Mouse (Mus musculus): Measurements from ENCODE around the gene Nfyb. TPM values are rescaled to one million over a fixed set of nuclear protein-coding genes. Genes with fewer than 3 reads are reported as not detected.
A peak's percentile ranks its signal among the peaks of the same experiment; 100 is the strongest.

The Nfyb gene
- 27.1 and 40.3 TPM in 2 replicates for polyA plus RNA-seq (2011; ENCODE audit: insufficient read depth, insufficient read length, low replicate concordance, missing spikeins)

- H3K4me1 ChIP-seq (ENCODE audit: control insufficient read depth, insufficient read depth, low read length), result peaks cover 8% of the 10 kb centered on the region
- under 1% methylated on average over 68 of the region's 68 CpGs for WGBS
- H3K27ac ChIP-seq (ENCODE audit: control insufficient read depth, insufficient read depth, low read depth, low read length, poor library complexity), result peak within 1 kb of the TSS; percentile 96
- H3K4me3 ChIP-seq (replicated peaks; ENCODE audit: control insufficient read depth, low read depth, low read length), result peak within 1 kb of the TSS; percentile 76
- TF ChIP-seq POLR2A (IDR thresholded peaks at IDR 0.05; ENCODE audit: borderline replicate concordance, control insufficient read depth, low read depth, low read length) (peak; percentile 88; the same call in 1 of the 2 replicates), CTCF (IDR thresholded peaks at IDR 0.05; ENCODE audit: control insufficient read depth, insufficient read depth, low read length) (no peak)
These were observed at the start of gene Nfyb for GRCm38 (mm10) chr10:82763840-82764631. Gene Nfyb, minus strand, starts transcription at chr10:82764144.

GRCm38 (mm10) chr10:82811855-82812431, 48.0 kb upstream of the Nfyb start:
- H3K4me3 ChIP-seq (replicated peaks; ENCODE audit: control insufficient read depth, low read depth, low read length), result peak overlapping the region; percentile 52
- 5% methylated on average over 52 of the region's 52 CpGs for WGBS
- TF ChIP-seq POLR2A (IDR thresholded peaks at IDR 0.05; ENCODE audit: borderline replicate concordance, control insufficient read depth, low read depth, low read length) (no peak), CTCF (IDR thresholded peaks at IDR 0.05; ENCODE audit: control insufficient read depth, insufficient read depth, low read length) (peak; percentile 80)
- H3K4me1 ChIP-seq (ENCODE audit: control insufficient read depth, insufficient read depth, low read length), result no peaks in the 10 kb centered on the region; the same call in 1 of the 2 replicates
- H3K27ac ChIP-seq (ENCODE audit: control insufficient read depth, insufficient read depth, low read depth, low read length, poor library complexity), result no peak overlapping the region

- H3K4me1 ChIP-seq (ENCODE audit: control insufficient read depth, insufficient read depth, low read length), result no peaks in the 10 kb centered on the region; the same call in 1 of the 2 replicates
- no peak overlapping the region for H3K27ac ChIP-seq (ENCODE audit: control insufficient read depth, insufficient read depth, low read depth, low read length, poor library complexity)
- 70% methylated on average over 3 of the region's 3 CpGs for WGBS
- H3K4me3 ChIP-seq (replicated peaks; ENCODE audit: control insufficient read depth, low read depth, low read length), result no peak overlapping the region
- TF ChIP-seq POLR2A (IDR thresholded peaks at IDR 0.05; ENCODE audit: borderline replicate concordance, control insufficient read depth, low read depth, low read length), result no peak
These were observed 45.4 kb upstream of the Nfyb start for GRCm38 (mm10) chr10:82809352-82809751.

- TF ChIP-seq POLR2A (IDR thresholded peaks at IDR 0.05; ENCODE audit: borderline replicate concordance, control insufficient read depth, low read depth, low read length) (no peak), CTCF (IDR thresholded peaks at IDR 0.05; ENCODE audit: control insufficient read depth, insufficient read depth, low read length) (no peak)
- Histone ChIP-seq H3K4me3 (replicated peaks; ENCODE audit: control insufficient read depth, low read depth, low read length) (no peak overlapping the region), H3K4me1 (ENCODE audit: control insufficient read depth, insufficient read depth, low read length) (no peaks in the 10 kb centered on the region; the same call in 1 of the 2 replicates), H3K27ac (ENCODE audit: control insufficient read depth, insufficient read depth, low read depth, low read length, poor library complexity) (no peak overlapping the region)
- WGBS, result 79% methylated on average over 8 of the region's 8 CpGs
These were observed 44.9 kb upstream of the Nfyb start for GRCm38 (mm10) chr10:82808891-82809290.

GRCm38 (mm10) chr10:82808155-82808554, 44.2 kb upstream of the Nfyb start:
- H3K27ac ChIP-seq (ENCODE audit: control insufficient read depth, insufficient read depth, low read depth, low read length, poor library complexity), result no peak overlapping the region
- WGBS, result 22% methylated on average over 6 of the region's 6 CpGs
- H3K4me3 ChIP-seq (replicated peaks; ENCODE audit: control insufficient read depth, low read depth, low read length), result no peak overlapping the region
- TF ChIP-seq POLR2A (IDR thresholded peaks at IDR 0.05; ENCODE audit: borderline replicate concordance, control insufficient read depth, low read depth, low read length), result no peak
- no peak for TF ChIP-seq CTCF (IDR thresholded peaks at IDR 0.05; ENCODE audit: control insufficient read depth, insufficient read depth, low read length)
- no peaks in the 10 kb centered on the region for H3K4me1 ChIP-seq (ENCODE audit: control insufficient read depth, insufficient read depth, low read length)

- Histone ChIP-seq H3K4me3 (replicated peaks; ENCODE audit: control insufficient read depth, low read depth, low read length) (no peak overlapping the region), H3K4me1 (ENCODE audit: control insufficient read depth, insufficient read depth, low read length) (no peaks in the 10 kb centered on the region), H3K27ac (ENCODE audit: control insufficient read depth, insufficient read depth, low read depth, low read length, poor library complexity) (no peak overlapping the region)
- 70% methylated on average over 7 of the region's 7 CpGs for WGBS
- TF ChIP-seq CTCF (IDR thresholded peaks at IDR 0.05; ENCODE audit: control insufficient read depth, insufficient read depth, low read length), result no peak
These were observed 43.3 kb upstream of the Nfyb start for GRCm38 (mm10) chr10:82807238-82807637.

- Histone ChIP-seq H3K27ac (ENCODE audit: control insufficient read depth, insufficient read depth, low read depth, low read length, poor library complexity) (no peak overlapping the region; the same call in 1 of the 2 replicates), H3K4me3 (replicated peaks; ENCODE audit: control insufficient read depth, low read depth, low read length) (no peak overlapping the region), H3K4me1 (ENCODE audit: control insufficient read depth, insufficient read depth, low read length) (no peaks in the 10 kb centered on the region)
- WGBS, result 88% methylated on average over 8 of the region's 8 CpGs
- no peak for TF ChIP-seq POLR2A (IDR thresholded peaks at IDR 0.05; ENCODE audit: borderline replicate concordance, control insufficient read depth, low read depth, low read length)
- no peak for TF ChIP-seq CTCF (IDR thresholded peaks at IDR 0.05; ENCODE audit: control insufficient read depth, insufficient read depth, low read length)
These were observed 42.5 kb upstream of the Nfyb start for GRCm38 (mm10) chr10:82806414-82806813.

GRCm38 (mm10) chr10:82805111-82805510, 41.2 kb upstream of the Nfyb start:
- Histone ChIP-seq H3K4me3 (replicated peaks; ENCODE audit: control insufficient read depth, low read depth, low read length) (no peak overlapping the region), H3K27ac (ENCODE audit: control insufficient read depth, insufficient read depth, low read depth, low read length, poor library complexity) (no peak overlapping the region), H3K4me1 (ENCODE audit: control insufficient read depth, insufficient read depth, low read length) (no peaks in the 10 kb centered on the region)
- 84% methylated on average over 6 of the region's 6 CpGs for WGBS
- TF ChIP-seq POLR2A (IDR thresholded peaks at IDR 0.05; ENCODE audit: borderline replicate concordance, control insufficient read depth, low read depth, low read length) (no peak), CTCF (IDR thresholded peaks at IDR 0.05; ENCODE audit: control insufficient read depth, insufficient read depth, low read length) (no peak)

All from bone marrow, adult 2 months (tissue).